Mouse (Mus musculus) neural tube, embryonic 10.5 days (tissue): ENCODE measurements around the gene Alox5ap.

Source experiments
- DNase-seq: peaks from one replicate; pipeline ENCODE4 v3.0.0-alpha.2; 2017; ENCODE audit warnings: low spot score; ENCODE audit errors: extremely low spot score

Gene Alox5ap

DNA sequence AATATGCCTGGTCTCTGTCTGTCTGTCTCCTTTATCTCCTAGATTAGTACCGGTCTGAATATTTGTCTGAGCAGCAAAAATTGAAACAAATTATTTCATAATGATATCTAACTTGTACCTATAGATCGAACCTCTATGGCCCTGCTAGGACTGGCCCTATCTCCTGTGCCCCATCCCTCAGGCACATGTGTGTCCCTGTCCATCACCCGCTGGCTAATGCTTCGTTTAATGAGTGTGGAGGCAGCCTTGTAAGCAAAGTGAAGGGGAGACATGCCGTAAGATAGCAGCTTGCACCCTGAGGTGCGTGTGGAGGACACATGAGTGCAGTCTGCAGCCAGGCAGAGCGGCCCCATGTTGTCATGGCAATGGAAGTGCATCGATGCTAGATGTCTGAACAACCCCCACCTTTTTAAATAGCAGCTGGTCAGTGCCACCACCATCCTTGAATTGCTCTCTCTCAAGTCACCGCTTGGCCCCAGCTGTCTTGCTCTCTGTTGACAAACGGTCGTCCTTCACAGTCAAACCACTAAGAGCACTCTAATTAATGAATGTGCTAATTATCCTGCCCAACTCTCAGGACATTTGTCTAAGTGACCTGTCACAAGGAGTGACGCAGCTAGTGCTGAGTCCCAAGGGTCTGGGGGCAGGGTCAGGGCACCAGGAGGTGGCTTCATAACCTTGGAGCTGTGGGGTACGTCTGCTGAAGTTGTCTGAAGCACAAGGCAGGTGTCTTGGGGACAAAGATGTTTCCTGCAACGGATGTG is 6.9 kb upstream of the Alox5ap start:
- peak; percentile 49 for DNase-seq

DNA sequence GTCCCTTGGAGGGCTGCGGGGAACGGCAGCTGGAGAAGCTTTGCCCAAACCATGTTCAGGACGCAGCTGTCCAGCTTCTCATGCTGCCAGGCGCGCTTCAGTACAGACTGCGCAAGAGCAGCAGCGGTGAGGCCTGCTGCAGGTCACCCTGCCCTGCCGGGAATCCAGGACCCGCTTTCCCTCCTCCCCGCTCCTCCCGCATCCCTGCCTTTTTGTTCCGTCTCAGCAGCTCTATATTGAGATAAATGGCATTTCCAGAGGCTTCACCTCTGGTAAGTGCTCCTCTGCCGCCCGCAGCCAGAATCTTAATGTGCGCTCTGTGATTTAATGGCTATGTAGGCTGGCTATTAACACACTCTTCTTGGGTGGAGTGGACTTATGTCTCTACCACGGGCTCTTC is 5.5 kb upstream of the Alox5ap start:
- peak; percentile 54 for DNase-seq

GRCm38 (mm10) chr5:149261449-149261848 is 3.1 kb upstream of the Alox5ap start:
- no peak for DNase-seq

- DNase-seq, result no peak
These were observed 2.7 kb upstream of the Alox5ap start for GRCm38 (mm10) chr5:149261866-149262265.

DNA sequence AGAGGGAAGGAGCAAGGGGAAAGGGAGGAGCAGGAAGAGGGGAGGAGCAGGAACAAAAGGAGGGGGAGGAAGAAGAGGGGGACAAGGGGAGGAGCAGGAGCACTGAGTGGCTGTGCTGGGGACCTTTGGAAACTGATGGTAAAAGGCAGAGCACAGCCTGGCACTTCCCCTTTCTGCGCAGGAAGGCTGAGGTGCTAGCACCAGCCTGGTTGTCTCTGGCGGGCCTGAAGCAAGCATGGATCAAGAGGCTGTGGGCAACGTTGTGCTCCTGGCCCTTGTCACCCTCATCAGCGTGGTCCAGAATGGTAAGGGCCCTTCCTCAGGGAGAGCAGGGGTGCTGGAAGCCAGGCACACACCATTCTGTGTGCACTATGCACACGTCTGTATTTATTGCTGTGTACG is 312 bp downstream of the Alox5ap start:
- no peak for DNase-seq

DNA sequence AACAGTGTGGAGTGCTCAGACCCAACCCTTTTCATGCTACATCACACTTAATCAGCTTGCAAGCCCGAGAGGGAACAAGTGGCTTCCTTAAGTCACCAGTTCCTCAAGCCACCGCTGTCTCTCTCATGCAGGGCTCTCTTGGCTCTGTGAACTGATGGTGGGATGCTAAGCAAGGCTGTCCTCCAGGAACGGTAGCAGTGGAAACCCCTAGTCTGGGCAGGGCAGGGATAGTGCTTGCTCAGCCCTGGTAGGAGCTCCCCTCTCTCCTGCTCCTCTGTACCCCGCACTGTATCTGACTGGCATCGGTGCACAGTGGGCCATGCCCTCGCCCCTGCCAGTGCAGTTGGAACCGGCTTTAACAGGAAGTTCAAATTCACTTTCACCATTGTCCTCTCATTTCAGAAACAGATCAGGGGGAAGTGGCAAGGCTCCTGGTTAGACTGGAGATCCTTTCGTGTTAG is 2.2 kb downstream of the Alox5ap start:
- DNase-seq, result no peak

GRCm38 (mm10) chr5:149267493-149267892 is 2.9 kb downstream of the Alox5ap start:
- no peak for DNase-seq

DNA sequence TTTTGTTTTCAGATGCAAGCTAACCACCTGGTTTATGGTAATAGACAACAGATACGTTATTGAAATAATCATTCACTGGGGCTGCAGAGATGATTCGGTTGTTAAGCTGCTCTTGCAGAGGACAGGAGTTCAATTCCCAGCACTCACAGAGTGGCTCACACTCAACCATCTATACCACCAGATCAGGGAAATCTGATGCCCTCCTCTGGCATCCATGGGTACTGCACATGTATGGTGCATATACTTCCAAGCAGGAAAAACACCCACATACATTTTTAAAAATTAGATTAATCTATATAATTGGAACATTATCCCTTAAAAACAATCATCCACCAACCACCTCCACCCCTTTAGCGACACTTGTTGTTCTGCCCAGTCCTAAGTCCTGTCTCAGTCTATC is 6.7 kb downstream of the Alox5ap start:
- DNase-seq, result no peak

- DNase-seq, result no peak
These were observed 8.0 kb downstream of the Alox5ap start for GRCm38 (mm10) chr5:149272535-149272934.

GRCm38 (mm10) chr5:149274390-149275104 is 10.0 kb downstream of the Alox5ap start:
- no peak for DNase-seq

DNA sequence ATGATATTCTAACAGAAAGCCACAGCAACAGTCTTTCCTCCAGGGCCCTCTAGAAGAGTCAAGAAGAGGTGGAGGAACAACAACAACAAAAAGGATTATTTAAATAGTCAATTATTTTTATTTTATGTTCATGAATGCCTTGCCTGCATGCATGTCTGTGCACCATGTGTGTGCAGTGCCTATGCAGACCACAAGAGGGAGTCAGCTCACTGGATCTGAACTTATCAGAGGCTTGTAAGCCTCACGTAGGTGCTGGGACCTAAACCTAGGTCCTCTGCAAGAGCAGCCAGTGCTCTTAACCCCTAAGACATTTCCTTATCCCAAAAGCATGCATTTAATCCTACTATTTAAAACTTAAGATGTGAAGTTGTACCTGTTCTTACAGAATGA is 10.5 kb downstream of the Alox5ap start:
- no peak for DNase-seq

DNA sequence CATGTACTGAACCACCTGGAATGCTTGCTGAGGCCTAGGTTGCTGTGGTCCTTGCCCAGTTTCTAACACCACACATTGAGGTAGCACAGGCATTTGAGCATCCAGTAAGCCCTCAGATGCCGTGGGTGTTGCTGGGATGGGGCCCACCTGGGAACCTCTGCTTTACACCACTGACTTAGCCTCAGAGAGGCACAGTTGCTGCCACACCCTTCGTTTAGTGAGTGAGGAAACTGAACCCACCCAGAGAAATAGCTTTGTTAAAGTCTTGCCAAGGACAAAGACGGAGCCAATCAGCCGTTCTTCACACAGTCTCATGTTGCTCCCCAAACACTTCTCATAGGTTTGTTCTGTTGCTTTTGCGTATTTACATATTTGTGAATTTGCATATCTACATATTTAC is 13.0 kb downstream of the Alox5ap start:
- no peak for DNase-seq

DNA sequence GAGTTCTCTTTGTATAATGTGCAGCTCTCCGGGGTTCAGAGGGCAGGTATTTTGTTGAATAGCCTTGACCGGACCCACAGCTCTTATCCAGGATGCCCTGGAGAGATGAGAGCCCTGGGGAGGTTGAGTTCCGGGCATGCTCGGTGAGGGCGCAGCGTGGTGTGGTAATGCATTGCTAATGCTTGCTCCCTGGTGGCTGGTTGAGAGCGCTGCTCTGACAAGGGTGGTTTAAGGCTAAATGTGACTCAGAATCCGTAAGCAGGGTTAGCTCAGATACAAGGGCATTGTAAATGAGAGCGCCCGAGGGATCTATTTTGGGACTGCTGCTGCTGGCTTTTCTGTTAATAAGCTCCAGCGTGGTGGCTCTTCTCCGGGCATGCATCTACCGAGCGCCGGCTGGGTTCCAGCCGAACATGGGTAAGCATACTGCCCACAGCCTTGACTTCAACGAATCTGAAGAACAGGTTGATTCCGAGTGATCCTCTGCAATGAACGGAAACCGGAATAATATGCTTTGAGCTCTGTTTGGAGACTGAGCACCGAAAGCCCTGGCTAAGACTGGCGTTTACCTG is 14.8 kb downstream of the Alox5ap start:
- no peak for DNase-seq

DNA sequence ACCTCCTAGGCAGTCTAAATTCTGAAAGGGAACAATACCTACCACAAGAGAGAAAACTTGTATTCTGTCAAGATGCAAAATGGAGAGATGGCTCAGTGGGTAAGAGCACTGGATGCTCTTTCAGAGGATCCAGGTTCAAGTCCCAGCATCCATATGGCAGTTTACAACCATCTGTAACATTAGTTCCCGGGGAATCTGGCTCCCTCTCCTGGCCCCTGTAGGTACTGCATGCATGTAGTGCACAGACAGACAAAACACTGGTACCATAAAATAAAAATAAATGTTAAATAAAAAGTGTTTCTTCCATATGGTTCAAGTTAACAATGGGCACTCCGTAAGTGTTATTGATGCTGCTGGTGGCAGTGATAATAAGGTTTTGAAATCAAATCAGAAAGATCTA is 18.4 kb downstream of the Alox5ap start:
- DNase-seq, result no peak

DNA sequence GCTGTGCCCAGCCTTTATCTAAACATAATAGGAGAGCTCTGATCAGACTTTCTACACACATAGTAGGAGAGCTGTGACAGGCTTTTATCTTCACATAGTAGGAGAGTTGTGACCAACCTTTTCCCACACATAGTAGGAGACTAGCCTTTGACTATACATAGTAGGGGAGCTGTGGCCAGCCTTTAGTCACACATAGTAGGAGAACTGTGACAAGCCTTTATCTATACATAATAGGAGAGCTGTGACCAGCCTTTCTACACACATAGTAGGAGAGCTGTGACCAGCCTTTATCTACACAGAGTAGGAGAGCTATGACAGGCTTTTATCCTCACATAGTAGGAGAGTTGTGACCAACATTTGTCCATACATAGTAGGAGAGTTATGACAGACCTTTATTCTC is 19.3 kb downstream of the Alox5ap start:
- DNase-seq, result no peak

- no peak for DNase-seq
These were observed 21.5 kb downstream of the Alox5ap start for GRCm38 (mm10) chr5:149286021-149286420.

- peak; percentile 40 for DNase-seq
These were observed 22.8 kb downstream of the Alox5ap start for GRCm38 (mm10) chr5:149287148-149288038.

DNA sequence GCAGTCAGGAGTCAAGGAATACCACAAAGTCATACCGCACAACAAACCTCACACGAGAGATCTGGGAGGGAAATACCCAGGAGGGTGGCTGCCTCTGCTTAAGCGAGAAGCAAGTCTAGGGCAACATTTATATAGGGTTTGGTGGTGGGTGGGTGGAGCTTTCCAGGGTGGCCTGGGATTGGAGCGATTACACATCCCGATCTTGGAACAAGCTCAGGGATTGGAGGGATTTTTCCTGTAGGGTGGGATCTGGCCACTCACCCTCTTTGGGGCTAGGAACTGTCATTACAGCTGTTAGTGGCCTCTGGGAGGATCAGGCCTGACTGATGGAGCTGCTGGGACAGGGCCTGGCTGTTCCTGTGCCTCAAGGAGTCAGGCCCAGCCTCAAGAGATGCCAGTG is 26.7 kb downstream of the Alox5ap start:
- DNase-seq, result no peak

DNA sequence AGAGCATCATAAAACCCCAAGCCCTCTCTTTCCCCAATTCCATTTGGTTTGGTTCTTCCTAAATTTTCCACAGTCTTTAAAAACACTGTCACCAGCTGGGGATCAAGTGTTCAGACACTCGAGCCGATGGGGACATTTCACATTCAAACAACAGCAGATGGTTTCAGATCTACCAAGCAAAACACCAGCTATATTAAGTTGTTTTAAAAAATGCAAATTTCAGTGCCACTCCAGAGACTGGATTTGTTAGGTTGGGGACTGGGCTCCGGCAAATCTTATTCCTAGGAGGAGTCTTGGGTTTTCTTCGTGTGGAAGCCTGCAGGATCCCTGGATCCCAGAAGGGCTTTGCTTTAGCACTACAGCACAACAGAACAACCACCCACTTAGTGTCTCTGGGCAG is 28.5 kb downstream of the Alox5ap start:
- no peak for DNase-seq

DNA sequence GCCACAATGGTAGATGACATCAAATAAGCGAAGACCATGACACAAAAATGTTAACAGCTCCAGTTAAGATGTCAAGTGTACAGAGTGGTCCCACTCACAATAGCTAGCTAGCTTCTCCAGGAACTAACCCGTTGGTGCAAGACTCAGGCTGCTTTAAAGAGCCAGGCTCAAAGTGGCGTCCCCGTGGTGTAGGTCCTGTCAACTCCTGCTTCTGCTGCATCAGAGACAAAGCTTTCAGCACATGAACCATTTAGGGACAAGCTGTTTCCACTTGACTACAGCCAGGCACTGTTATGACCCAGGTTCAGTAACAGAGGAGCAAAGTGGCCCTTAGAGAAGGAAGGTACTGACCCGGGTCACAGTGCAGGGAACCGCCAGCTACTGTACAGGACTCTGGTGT is 32.2 kb downstream of the Alox5ap start:
- DNase-seq, result no peak

GRCm38 (mm10) chr5:149297464-149297863 is 32.9 kb downstream of the Alox5ap start:
- DNase-seq, result no peak

DNA sequence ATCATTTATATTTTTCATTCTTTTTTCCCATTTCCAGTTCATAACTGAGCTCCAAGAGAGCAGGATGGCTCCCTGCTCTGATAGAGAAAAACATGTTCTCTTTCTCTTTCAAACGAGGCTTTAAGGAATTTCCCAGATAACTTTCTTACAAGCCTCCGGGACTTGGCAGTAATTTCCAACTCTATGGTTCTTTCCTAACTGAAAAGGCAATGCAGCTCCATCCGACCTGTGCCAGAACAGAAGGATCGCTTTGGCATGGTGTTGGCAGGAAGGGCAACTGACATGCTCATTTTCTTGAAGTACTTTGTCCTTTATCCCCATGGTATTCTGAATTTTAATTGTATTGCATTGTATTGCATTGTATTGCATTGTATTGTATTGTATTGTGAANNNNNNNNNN is 33.7 kb downstream of the Alox5ap start:
- no peak for DNase-seq
